Mouse (Mus musculus) left cerebral cortex, adult 18-20 months (tissue): ENCODE measurements around the gene Neurod4. TPM values are rescaled to one million over a fixed set of nuclear protein-coding genes. Genes with fewer than 3 reads are reported as not detected.

ENCODE experiments used
- DNase-seq, 2 experiments: peaks; one replicate each; pipeline ENCODE4 v3.0.0; 2021 to 2022; ENCODE audit warnings: low spot score in 2 of 2, mixed read lengths in 1 of 2
- total RNA-seq, 2 experiments: library from RNA; stranded (reverse); gene quantifications; 2 replicates each; pipeline ENCODE4 v1.2.3; 2021

Gene Neurod4
- total RNA-seq, 2 experiments from 2014 or later = 0.14 to 0.19 TPM

- no peak for DNase-seq
These were observed 41.5 kb downstream of the Neurod4 start for GRCm38 (mm10) chr10:130238318-130239209.

GRCm38 (mm10) chr10:130234576-130234975 is 45.5 kb downstream of the Neurod4 start:
- no peak for DNase-seq

- no peak for DNase-seq
These were observed 47.9 kb downstream of the Neurod4 start for GRCm38 (mm10) chr10:130232117-130232516.

- no peak for DNase-seq
These were observed 50.5 kb downstream of the Neurod4 start for GRCm38 (mm10) chr10:130229584-130229983.

GRCm38 (mm10) chr10:130228246-130228645 is 51.8 kb downstream of the Neurod4 start:
- peak; percentile 61 to 64 for DNase-seq

- DNase-seq = no peak
These were observed 55.0 kb downstream of the Neurod4 start for GRCm38 (mm10) chr10:130225034-130225433.

Other genes with a start within 250 kb of the Neurod4 start
- gene Olfr821, start 249.9 kb downstream of the Neurod4 start, total RNA-seq = not detected
- gene Olfr822, start 209.0 kb downstream of the Neurod4 start, total RNA-seq = not detected
- gene Olfr823, start 164.9 kb downstream of the Neurod4 start, total RNA-seq = not detected
- gene Olfr824, start 150.2 kb downstream of the Neurod4 start, total RNA-seq = not detected
- gene Olfr825, start 113.5 kb downstream of the Neurod4 start, total RNA-seq = not detected
- gene Olfr826, start 96.1 kb downstream of the Neurod4 start, total RNA-seq = not detected
- not detected for gene Olfr827, start 65.8 kb downstream of the Neurod4 start, total RNA-seq
- 1 to 10 TPM; 1.9 to 2.2 TPM for gene Tespa1, start 42.6 kb upstream of the Neurod4 start, total RNA-seq
- under 1 TPM; 0.26 to 0.37 TPM for gene Vmn2r84, start 114.1 kb upstream of the Neurod4 start, total RNA-seq
- under 1 TPM; 0.58 to 0.70 TPM for gene Vmn2r85, start 149.5 kb upstream of the Neurod4 start, total RNA-seq
- gene Vmn2r86, start 175.8 kb upstream of the Neurod4 start, total RNA-seq = under 1 TPM; 0.12 to 0.28 TPM
- 1 to 10 TPM in 1 of 2 experiments, under 1 TPM in 1; 0.72 to 1.0 TPM for gene Vmn2r87, start 217.2 kb upstream of the Neurod4 start, total RNA-seq